Mouse (Mus musculus) stomach, embryonic 16.5 days (tissue): ENCODE results near the gene Cox20. TPM values are rescaled to one million over a fixed set of nuclear protein-coding genes. Genes with fewer than 3 reads are reported as not detected.
"Not testable (repeated sequence)": the region's sequence is repeated elsewhere in the genome, so short reads cannot be mapped to it uniquely, and the experiment has no call there.

ENCODE experiments used
- ATAC-seq: fragments of 200-750 bp; cut with Nextera tagmentation; 2 replicates; pipeline ENCODE4 v1.8.0; 2017; ENCODE audit warnings: moderate number of reproducible peaks, moderate TSS enrichment; ENCODE audit not compliant: insufficient read depth, low FRiP score
- H3K27ac ChIP-seq: fragments of 300-500 bp; sonication (generic); 2 replicates; pipeline ENCODE4 v1.5.1; 2014; ENCODE audit warnings: low read length
- H3K27me3 ChIP-seq: fragments of 300-500 bp; sonication (generic); 2 replicates; pipeline ENCODE4 v1.6.1; 2014; ENCODE audit warnings: low read length, control low read depth, mixed read lengths; ENCODE audit not compliant: control insufficient read depth, insufficient read depth
- H3K36me3 ChIP-seq: fragments of 300-500 bp; sonication (generic); 2 replicates; pipeline ENCODE4 v1.6.1; 2014; ENCODE audit warnings: low read length; ENCODE audit not compliant: control insufficient read depth, insufficient read depth
- H3K4me1 ChIP-seq: fragments of 300-500 bp; sonication (generic); 2 replicates; pipeline ENCODE4 v1.6.1; 2014; ENCODE audit warnings: low read length, control low read depth, mixed read lengths; ENCODE audit not compliant: control insufficient read depth, insufficient read depth
- H3K4me2 ChIP-seq: fragments of 300-500 bp; sonication (generic); 2 replicates; pipeline ENCODE4 v1.6.1; 2014; ENCODE audit warnings: low read depth, low read length, mixed read lengths
- H3K4me3 ChIP-seq: fragments of 300-500 bp; sonication (generic); replicated peaks from 2 replicates; pipeline ENCODE4 v1.5.1; 2014; ENCODE audit warnings: mild to moderate bottlenecking, low read length
- H3K9ac ChIP-seq: fragments of 300-500 bp; sonication (generic); 2 replicates; pipeline ENCODE4 v1.6.1; 2014; ENCODE audit warnings: low read length
- H3K9me3 ChIP-seq: fragments of 300-500 bp; sonication (generic); replicated peaks from 2 replicates; pipeline ENCODE4 v1.6.1; 2016; ENCODE audit warnings: low read length, control low read depth; ENCODE audit not compliant: control insufficient read depth
- WGBS: fragments of 180-500 bp; shearing (Covaris S2); extraction: QIAGEN DNeasy Blood & Tissue Kit; methylation state at CpG from one replicate; pipeline ENCODE4 v1.1.7; 2014; 5-methylcytosine and 5-hydroxymethylcytosine counted together
- polyA plus RNA-seq: library from polyadenylated mRNA; unstranded; fragments of >200 nt; fragmentation: Nextera tagmentation; extraction: Ambion mirVana; gene quantifications from 2 replicates; pipeline ENCODE4 v1.2.1, GENCODE M21; 2015

Gene Cox20
- polyA plus RNA-seq, 1 experiment from 2014 or later: 139 TPM

GRCm38 (mm10) chr1:178341435-178341834 lies 22.5 kb downstream of the Cox20 start:
- H3K4me2 ChIP-seq: no peak overlapping the region
- H3K9ac ChIP-seq: no peak overlapping the region
- H3K4me3 ChIP-seq: no peak overlapping the region
- ATAC-seq: no peak
- 84% methylated on average over 3 of the region's 3 CpGs for WGBS
- H3K9me3 ChIP-seq: no peaks in the 10 kb centered on the region
- H3K27ac ChIP-seq: no peak overlapping the region
- H3K27me3 ChIP-seq: no peaks in the 10 kb centered on the region
- H3K4me1 ChIP-seq: 0 out of 2 replicates have a peak, but pooled peaks cover 4% of the 10 kb centered on the region
- H3K36me3 ChIP-seq: no peaks in the 10 kb centered on the region

GRCm38 (mm10) chr1:178342063-178342462 lies 23.1 kb downstream of the Cox20 start:
- no peaks in the 10 kb centered on the region for H3K9me3 ChIP-seq
- H3K9ac ChIP-seq: no peak overlapping the region
- 85% methylated on average over 1 of the region's 1 CpGs for whole genome bisulfite sequencing
- H3K4me3 ChIP-seq: no peak overlapping the region
- H3K27ac ChIP-seq: no peak overlapping the region
- H3K4me2 ChIP-seq: no peak overlapping the region
- no peaks in the 10 kb centered on the region for H3K36me3 ChIP-seq
- H3K4me1 ChIP-seq: 0 out of 2 replicates have a peak, but pooled peaks cover 4% of the 10 kb centered on the region
- no peak for ATAC-seq
- H3K27me3 ChIP-seq: no peaks in the 10 kb centered on the region

- Histone ChIP-seq H3K9me3 (no peaks in the 10 kb centered on the region), H3K36me3 (no peaks in the 10 kb centered on the region), H3K4me2 (no peak overlapping the region), H3K27me3 (no peaks in the 10 kb centered on the region), H3K4me3 (no peak overlapping the region), H3K27ac (no peak overlapping the region), H3K9ac (no peak overlapping the region), H3K4me1 (0 out of 2 replicates have a peak, but pooled peaks cover 4% of the 10 kb centered on the region)
- ATAC-seq: no peak
- WGBS: 70% methylated on average over 4 of the region's 5 CpGs
Observed at GRCm38 (mm10) chr1:178342612-178343011, 23.7 kb downstream of the Cox20 start.

- ATAC-seq: not testable (repeated sequence)
- 89% methylated on average over 10 of the region's 10 CpGs for WGBS
Observed at GRCm38 (mm10) chr1:178344071-178344805, 25.3 kb downstream of the Cox20 start.

GRCm38 (mm10) chr1:178350792-178351191 lies 31.9 kb downstream of the Cox20 start:
- no peak overlapping the region for H3K4me3 ChIP-seq
- H3K27me3 ChIP-seq: no peaks in the 10 kb centered on the region
- no peak overlapping the region for H3K4me2 ChIP-seq
- no peak overlapping the region for H3K27ac ChIP-seq
- ATAC-seq: no peak
- no peaks in the 10 kb centered on the region for H3K4me1 ChIP-seq
- H3K36me3 ChIP-seq: no peaks in the 10 kb centered on the region
- H3K9me3 ChIP-seq: no peaks in the 10 kb centered on the region
- H3K9ac ChIP-seq: no peak overlapping the region
- WGBS: 91% methylated on average over 2 of the region's 2 CpGs

More at GRCm38 (mm10) chr1:178344071-178344805, 25.3 kb downstream of the Cox20 start:
- not testable (repeated sequence) for H3K27me3 ChIP-seq, H3K9me3 ChIP-seq, H3K4me2 ChIP-seq, H3K4me3 ChIP-seq, H3K27ac ChIP-seq, H3K9ac ChIP-seq, H3K4me1 ChIP-seq, H3K36me3 ChIP-seq

DNA sequence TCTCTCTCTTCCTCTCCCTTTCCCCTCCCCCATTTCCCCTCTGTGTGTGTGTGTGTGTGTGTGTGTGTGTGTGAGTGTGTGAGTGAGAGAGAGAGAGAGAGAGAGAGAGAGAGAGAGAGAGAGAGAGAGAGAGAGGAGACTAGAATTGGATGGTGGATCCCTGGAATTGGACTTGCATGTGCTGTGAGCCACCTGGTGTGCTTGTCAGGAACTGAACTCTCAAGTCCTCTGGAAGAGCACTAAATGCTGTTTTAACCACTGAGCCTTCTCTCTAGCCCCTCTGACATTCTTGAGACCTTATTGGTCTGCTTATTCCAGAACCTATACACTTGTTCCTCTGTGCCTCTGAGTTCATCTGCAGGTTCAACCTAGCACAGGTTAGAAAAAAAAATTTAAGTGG lies 32.7 kb downstream of the Cox20 start:
- no peaks in the 10 kb centered on the region for H3K9me3 ChIP-seq
- H3K4me3 ChIP-seq: no peak overlapping the region
- no peaks in the 10 kb centered on the region for H3K27me3 ChIP-seq
- H3K27ac ChIP-seq: no peak overlapping the region
- H3K4me2 ChIP-seq: no peak overlapping the region
- no peaks in the 10 kb centered on the region for H3K4me1 ChIP-seq
- ATAC-seq: no peak
- no peak overlapping the region for H3K9ac ChIP-seq
- H3K36me3 ChIP-seq: no peaks in the 10 kb centered on the region

DNA sequence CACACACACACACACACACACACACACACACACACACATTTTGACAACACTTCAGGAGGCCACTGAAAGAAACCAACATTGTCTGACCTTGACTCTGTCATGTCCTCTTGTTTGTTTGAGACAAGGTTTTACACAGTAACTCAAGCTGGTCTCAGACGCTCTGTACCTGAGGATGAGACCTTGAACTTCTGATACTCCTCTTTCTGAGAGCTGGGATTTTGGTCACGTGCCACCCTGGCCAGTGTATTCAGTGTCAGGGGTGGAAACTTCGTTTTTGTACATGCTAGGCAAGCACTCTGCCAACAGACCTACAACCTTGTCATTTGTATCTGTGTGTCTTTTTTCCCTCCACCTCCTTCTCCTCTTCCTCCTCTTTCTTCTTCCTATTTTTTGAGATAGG lies 35.6 kb downstream of the Cox20 start:
- Histone ChIP-seq H3K9me3 (no peaks in the 10 kb centered on the region), H3K9ac (no peak overlapping the region), H3K27ac (no peak overlapping the region), H3K36me3 (no peaks in the 10 kb centered on the region), H3K4me1 (no peaks in the 10 kb centered on the region), H3K4me2 (no peak overlapping the region), H3K27me3 (no peaks in the 10 kb centered on the region), H3K4me3 (no peak overlapping the region)
- ATAC-seq: no peak
- WGBS: 50% methylated on average over 3 of the region's 3 CpGs

- 65% methylated on average over 12 of the region's 12 CpGs for WGBS
- no peak overlapping the region for H3K27ac ChIP-seq
- no peak overlapping the region for H3K4me3 ChIP-seq
- H3K9me3 ChIP-seq: no peaks in the 10 kb centered on the region
- no peaks in the 10 kb centered on the region for H3K27me3 ChIP-seq
- no peak overlapping the region for H3K4me2 ChIP-seq
- no peak for ATAC-seq
- H3K36me3 ChIP-seq: no peaks in the 10 kb centered on the region
- no peak overlapping the region for H3K9ac ChIP-seq
- H3K4me1 ChIP-seq: no peaks in the 10 kb centered on the region
Observed at GRCm38 (mm10) chr1:178357776-178358710, 39.1 kb downstream of the Cox20 start.

GRCm38 (mm10) chr1:178360264-178360663 lies 41.3 kb downstream of the Cox20 start:
- no peak for ATAC-seq
- Histone ChIP-seq H3K36me3 (no peaks in the 10 kb centered on the region), H3K9me3 (no peaks in the 10 kb centered on the region)

More at GRCm38 (mm10) chr1:178360264-178360663, 41.3 kb downstream of the Cox20 start:
- H3K4me1 ChIP-seq: no peaks in the 10 kb centered on the region
- WGBS: 83% methylated on average over 11 of the region's 11 CpGs
- H3K4me2 ChIP-seq: no peak overlapping the region
- no peaks in the 10 kb centered on the region for H3K27me3 ChIP-seq
- H3K9ac ChIP-seq: no peak overlapping the region
- H3K4me3 ChIP-seq: no peak overlapping the region
- H3K27ac ChIP-seq: no peak overlapping the region
